Mouse (Mus musculus) neural tube, embryonic 15.5 days (tissue): ENCODE results near the gene 4930415O20Rik. TPM values are rescaled to one million over a fixed set of nuclear protein-coding genes. Genes with fewer than 3 reads are reported as not detected.
"Not testable (repeated sequence)": the region's sequence is repeated elsewhere in the genome, so short reads cannot be mapped to it uniquely, and the experiment has no call there.

Source experiments
- ATAC-seq: fragments of 200-750 bp; cut with Nextera tagmentation; 2 replicates; pipeline ENCODE4 v1.8.0; 2017; ENCODE audit warnings: mild to moderate bottlenecking, moderate TSS enrichment, moderate library complexity; ENCODE audit not compliant: low FRiP score
- H3K27ac ChIP-seq: fragments of 300-500 bp; sonication (generic); replicated peaks from 2 replicates; pipeline ENCODE4 v1.5.1; 2015; ENCODE audit warnings: mild to moderate bottlenecking, inconsistent platforms
- H3K27me3 ChIP-seq: fragments of 300-500 bp; sonication (generic); replicated peaks from 2 replicates; pipeline ENCODE4 v1.6.1; 2015; ENCODE audit warnings: inconsistent platforms
- H3K36me3 ChIP-seq: fragments of 300-500 bp; sonication (generic); 2 replicates; pipeline ENCODE4 v1.6.1; 2015; ENCODE audit warnings: inconsistent platforms
- H3K4me1 ChIP-seq: fragments of 300-500 bp; sonication (generic); 2 replicates; pipeline ENCODE4 v1.6.1; 2015; ENCODE audit warnings: inconsistent platforms
- H3K4me2 ChIP-seq: fragments of 300-500 bp; sonication (generic); 2 replicates; pipeline ENCODE4 v1.6.1; 2015; ENCODE audit warnings: inconsistent platforms, mild to moderate bottlenecking, moderate library complexity
- H3K4me3 ChIP-seq: fragments of 300-500 bp; sonication (generic); replicated peaks from 2 replicates; pipeline ENCODE4 v1.5.1; 2015; ENCODE audit warnings: mild to moderate bottlenecking, inconsistent platforms
- H3K9ac ChIP-seq: fragments of 300-500 bp; sonication (generic); replicated peaks from 2 replicates; pipeline ENCODE4 v1.6.1; 2015; ENCODE audit warnings: mild to moderate bottlenecking, inconsistent platforms
- H3K9me3 ChIP-seq: fragments of 300-500 bp; sonication (generic); replicated peaks from 2 replicates; pipeline ENCODE4 v1.6.1; 2016; ENCODE audit warnings: inconsistent platforms
- WGBS: fragments of 180-500 bp; shearing (Covaris S2); methylation state at CpG from one replicate; pipeline ENCODE4 v1.1.7; 2015; ENCODE audit warnings: mixed read lengths; 5-methylcytosine and 5-hydroxymethylcytosine counted together
- polyA plus RNA-seq: library from polyadenylated mRNA; unstranded; fragments of >200 nt; fragmentation: Nextera tagmentation; extraction: Ambion mirVana; gene quantifications from 2 replicates; pipeline ENCODE4 v1.2.1, GENCODE M21; 2015

The 4930415O20Rik gene
- polyA plus RNA-seq, 1 experiment from 2014 or later, result not detected

DNA sequence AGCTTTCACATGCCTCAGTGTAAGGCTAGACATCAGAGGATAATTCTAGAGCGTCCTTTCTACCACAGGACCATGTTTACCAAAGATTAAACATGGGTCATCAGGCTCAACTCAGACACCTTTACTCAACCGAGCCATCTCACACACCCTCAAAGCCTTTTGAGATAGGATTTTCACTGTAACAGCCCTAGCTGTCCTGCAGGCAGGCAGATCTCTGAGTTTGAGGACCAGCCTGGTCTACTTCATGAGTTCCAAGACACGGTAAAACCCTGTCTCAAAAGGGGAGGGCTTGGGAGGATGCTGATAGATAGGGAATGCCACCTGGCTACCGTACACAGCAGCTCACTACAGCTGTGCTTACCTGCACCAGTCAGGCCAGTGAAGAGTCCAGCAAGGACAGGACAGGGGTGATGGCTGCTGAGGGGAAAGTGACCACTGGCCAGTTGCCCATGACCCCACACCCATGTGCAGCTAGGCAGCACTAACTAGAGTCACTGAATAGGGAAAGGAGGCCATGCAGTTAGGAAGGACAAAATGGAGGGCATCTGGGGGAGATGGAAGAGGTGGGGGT is 924 bp upstream of the 4930415O20Rik start:
- Histone ChIP-seq H3K9me3 (no peaks in the 10 kb centered on the region), H3K4me2 (no peak overlapping the region), H3K9ac (no peak overlapping the region), H3K36me3 (no peaks in the 10 kb centered on the region), H3K27ac (no peak overlapping the region), H3K4me3 (no peak overlapping the region), H3K4me1 (peaks cover 26% of the 10 kb centered on the region), H3K27me3 (no peaks in the 10 kb centered on the region)
- WGBS, result 87% methylated on average over 4 of the region's 4 CpGs
- ATAC-seq, result no peak

DNA sequence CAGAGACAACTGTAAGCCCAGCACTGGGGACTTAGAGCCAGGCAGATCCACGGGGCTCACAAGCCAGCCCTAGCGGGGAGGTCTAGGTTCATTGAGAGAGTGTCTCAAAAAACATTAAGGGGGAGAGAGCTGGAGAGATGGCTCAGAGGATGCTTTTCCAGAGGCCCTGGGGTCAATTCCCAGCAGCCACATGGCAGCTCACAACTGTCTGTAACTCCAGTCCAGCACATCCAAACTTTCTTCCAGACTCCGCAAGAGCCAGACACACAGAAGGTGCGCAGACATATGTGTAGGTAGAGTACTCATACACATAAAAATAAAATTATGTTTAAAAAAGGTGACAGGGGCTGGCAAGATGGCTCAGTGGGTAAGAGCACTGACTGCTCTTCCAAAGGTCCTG is 2.5 kb downstream of the 4930415O20Rik start:
- H3K4me1 ChIP-seq, result peaks cover 10% of the 10 kb centered on the region
- no peaks in the 10 kb centered on the region for H3K9me3 ChIP-seq
- no peak for ATAC-seq
- no peak overlapping the region for H3K4me2 ChIP-seq
- H3K9ac ChIP-seq, result no peak overlapping the region
- H3K27ac ChIP-seq, result no peak overlapping the region
- 80% methylated on average over 4 of the region's 4 CpGs for WGBS
- no peak overlapping the region for H3K4me3 ChIP-seq
- no peaks in the 10 kb centered on the region for H3K27me3 ChIP-seq
- H3K36me3 ChIP-seq, result no peaks in the 10 kb centered on the region

DNA sequence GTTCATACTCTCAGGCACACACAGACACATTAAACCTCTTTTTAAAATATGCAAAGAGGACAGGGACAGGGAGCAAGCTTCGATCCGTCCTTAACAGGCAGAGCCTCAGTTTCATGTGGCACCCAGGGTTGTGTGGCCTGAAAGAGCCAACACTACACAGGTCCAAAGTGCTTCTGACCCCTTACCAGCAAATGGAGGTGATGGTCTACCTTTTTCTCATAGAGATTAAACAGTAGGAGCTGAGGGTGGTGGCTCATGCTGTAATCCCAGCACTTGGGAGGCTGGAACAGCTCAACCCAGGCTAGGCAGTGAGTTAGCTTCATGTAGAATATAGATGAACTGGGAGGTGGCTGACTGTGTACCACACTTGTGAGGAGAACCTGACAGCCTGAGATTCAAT is 8.5 kb downstream of the 4930415O20Rik start:
- WGBS, result 69% methylated on average over 2 of the region's 2 CpGs
- no peaks in the 10 kb centered on the region for H3K27me3 ChIP-seq
- no peaks in the 10 kb centered on the region for H3K36me3 ChIP-seq
- no peak overlapping the region for H3K27ac ChIP-seq
- H3K4me3 ChIP-seq, result no peak overlapping the region
- no peaks in the 10 kb centered on the region for H3K9me3 ChIP-seq
- H3K9ac ChIP-seq, result no peak overlapping the region
- ATAC-seq, result no peak
- no peaks in the 10 kb centered on the region for H3K4me1 ChIP-seq
- no peak overlapping the region for H3K4me2 ChIP-seq

DNA sequence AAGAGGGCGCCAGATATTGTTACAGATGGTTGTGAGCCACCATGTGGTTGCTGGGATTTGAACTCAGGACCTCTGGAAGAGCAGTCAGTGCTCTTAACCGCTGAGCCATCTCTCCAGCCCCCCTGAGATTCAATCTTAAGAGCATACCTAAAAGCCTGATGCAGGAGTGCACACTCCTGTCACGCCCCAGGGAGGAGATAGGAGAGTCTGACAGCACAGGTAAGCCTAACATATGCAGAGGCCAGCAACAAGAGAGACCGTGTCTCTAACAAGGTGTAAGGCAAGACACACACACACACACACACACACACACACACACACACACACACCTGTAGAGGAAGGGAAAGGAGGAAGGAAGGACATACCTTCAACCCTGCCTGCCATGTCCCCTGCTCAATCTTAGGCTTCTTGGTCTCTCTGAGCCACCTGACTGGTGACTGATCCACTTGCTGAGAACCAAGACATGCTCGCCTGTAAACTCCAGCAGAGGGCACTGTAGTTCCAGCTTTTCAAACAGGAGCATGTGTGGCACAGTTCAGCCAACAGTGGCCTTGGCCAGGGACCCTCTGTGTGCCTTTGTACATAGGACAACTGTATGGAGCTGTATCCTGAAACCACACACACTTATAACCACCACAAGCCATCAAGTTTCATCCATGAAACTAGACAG is 9.1 kb downstream of the 4930415O20Rik start:
- H3K9ac ChIP-seq, result no peak overlapping the region
- no peaks in the 10 kb centered on the region for H3K9me3 ChIP-seq
- no peaks in the 10 kb centered on the region for H3K27me3 ChIP-seq
- H3K27ac ChIP-seq, result no peak overlapping the region
- peak; percentile 69; the same call in 1 of the 2 replicates for ATAC-seq
- H3K36me3 ChIP-seq, result no peaks in the 10 kb centered on the region
- 42% methylated on average over 5 of the region's 5 CpGs for WGBS
- H3K4me3 ChIP-seq, result no peak overlapping the region
- no peaks in the 10 kb centered on the region for H3K4me1 ChIP-seq
- H3K4me2 ChIP-seq, result no peak overlapping the region

DNA sequence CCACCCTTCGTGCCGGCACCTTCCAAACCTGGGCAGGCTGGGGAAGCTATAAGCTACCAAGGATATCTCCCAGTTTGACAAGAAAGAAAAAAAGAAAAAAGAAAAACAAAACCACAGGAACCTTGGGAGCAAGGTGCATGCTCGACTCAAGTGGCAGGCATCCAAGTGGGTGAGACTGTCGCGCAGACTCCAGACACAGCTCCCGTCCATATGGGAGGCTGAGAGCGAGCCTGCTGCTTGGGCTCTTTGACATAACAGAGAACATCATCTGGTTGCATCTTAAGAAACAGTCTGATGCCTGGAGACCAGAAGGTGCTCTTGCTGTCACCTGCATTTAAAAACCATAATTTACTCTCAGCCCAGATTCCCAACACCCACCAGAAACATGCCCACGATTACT is 11.6 kb downstream of the 4930415O20Rik start:
- Histone ChIP-seq H3K27ac (no peak overlapping the region), H3K36me3 (no peaks in the 10 kb centered on the region), H3K4me3 (no peak overlapping the region), H3K4me2 (no peak overlapping the region), H3K4me1 (no peaks in the 10 kb centered on the region), H3K9me3 (no peaks in the 10 kb centered on the region), H3K27me3 (no peaks in the 10 kb centered on the region), H3K9ac (no peak overlapping the region)
- ATAC-seq, result no peak
- 81% methylated on average over 8 of the region's 8 CpGs for WGBS

DNA sequence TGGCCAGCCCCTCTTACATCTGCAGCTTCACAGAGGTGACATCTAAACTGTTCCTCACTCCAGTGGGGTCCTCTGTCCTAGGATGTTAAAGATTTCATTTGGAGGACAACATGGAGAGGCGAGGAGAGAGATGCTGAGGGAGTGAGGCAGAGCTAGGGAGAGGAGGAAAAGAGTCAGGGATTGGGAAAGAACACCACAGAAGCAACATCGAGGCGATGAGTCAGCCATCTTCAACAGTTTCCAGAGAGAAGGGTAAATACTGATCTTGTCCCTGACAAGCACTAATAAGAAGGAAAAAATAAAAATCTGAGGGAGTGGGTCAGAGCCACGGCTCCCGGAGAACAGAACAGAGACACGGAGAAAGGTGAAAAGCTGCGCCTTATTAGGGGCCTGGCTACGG is 12.2 kb downstream of the 4930415O20Rik start:
- no peak overlapping the region for H3K4me3 ChIP-seq
- H3K9ac ChIP-seq, result no peak overlapping the region
- no peak overlapping the region for H3K4me2 ChIP-seq
- no peak overlapping the region for H3K27ac ChIP-seq
- no peaks in the 10 kb centered on the region for H3K9me3 ChIP-seq
- ATAC-seq, result no peak
- H3K4me1 ChIP-seq, result no peaks in the 10 kb centered on the region
- no peaks in the 10 kb centered on the region for H3K27me3 ChIP-seq
- no peaks in the 10 kb centered on the region for H3K36me3 ChIP-seq
- whole genome bisulfite sequencing, result 77% methylated on average over 8 of the region's 8 CpGs

DNA sequence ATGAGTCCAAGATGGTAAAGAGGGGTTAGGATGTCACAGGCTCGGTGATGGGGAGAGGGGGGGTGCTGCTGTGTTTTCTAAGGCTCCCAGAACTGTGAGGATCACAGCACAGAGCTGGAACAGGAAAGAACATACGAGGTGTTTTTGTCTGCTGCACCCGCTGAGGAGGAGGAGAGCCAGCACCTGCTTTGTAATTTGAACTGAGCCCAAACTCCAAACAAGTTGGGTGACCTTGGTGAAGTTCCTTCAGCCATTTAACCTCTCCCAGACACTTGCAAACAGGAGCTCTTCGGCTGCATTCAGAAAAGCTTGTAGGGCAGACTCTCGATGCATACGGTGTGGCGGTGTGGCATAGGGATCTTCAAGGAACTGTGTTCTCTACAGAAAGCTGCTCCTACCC is 14.6 kb downstream of the 4930415O20Rik start:
- 48% methylated on average over 7 of the region's 7 CpGs for WGBS
- no peak overlapping the region for H3K4me2 ChIP-seq
- H3K36me3 ChIP-seq, result peaks cover 8% of the 10 kb centered on the region
- no peak for ATAC-seq
- H3K27me3 ChIP-seq, result no peaks in the 10 kb centered on the region
- H3K27ac ChIP-seq, result no peak overlapping the region
- H3K4me1 ChIP-seq, result no peaks in the 10 kb centered on the region
- H3K9ac ChIP-seq, result no peak overlapping the region
- no peaks in the 10 kb centered on the region for H3K9me3 ChIP-seq
- H3K4me3 ChIP-seq, result no peak overlapping the region

DNA sequence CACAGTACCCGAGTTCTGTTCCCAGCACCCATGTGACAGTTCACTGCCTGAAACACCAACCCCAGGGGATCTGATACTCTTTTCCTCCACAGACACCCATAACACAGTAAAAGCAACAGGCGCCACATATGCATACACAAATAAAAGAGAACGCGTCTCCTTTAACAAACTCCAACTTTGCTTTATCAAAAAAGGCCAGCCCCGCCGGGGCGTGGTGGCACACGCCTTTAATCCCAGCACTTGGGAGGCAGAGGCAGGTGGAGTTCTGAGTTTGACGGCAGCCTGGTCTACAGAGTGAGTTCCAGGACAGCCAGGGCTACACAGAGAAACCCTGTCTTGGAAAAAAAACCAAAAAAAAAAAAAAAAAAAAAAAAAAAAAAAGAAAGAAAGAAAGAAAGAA is 15.3 kb downstream of the 4930415O20Rik start:
- WGBS, result 82% methylated on average over 9 of the region's 9 CpGs

DNA sequence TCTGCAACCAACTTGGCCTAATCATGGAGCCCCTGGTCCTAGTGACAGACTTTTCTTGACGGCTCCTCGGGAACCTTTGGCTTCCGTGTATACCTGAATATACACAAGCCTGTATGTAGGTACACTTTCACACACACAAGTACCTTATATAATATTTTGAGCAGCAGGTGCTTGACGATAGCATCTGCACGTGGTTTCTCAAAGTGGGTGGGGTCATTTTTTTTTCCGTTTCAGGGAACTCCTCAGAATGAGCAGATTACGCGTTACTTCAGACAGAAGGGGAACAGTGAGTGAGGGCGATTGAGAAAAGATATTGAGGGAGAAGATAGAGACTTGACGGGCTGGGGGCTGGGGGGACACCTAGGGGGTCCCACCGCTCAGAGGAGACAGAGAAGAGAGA is 16.9 kb downstream of the 4930415O20Rik start:
- Histone ChIP-seq H3K9ac (no peak overlapping the region), H3K36me3 (peaks cover 31% of the 10 kb centered on the region), H3K27me3 (no peaks in the 10 kb centered on the region), H3K4me3 (no peak overlapping the region), H3K27ac (no peak overlapping the region), H3K4me2 (no peak overlapping the region), H3K4me1 (no peaks in the 10 kb centered on the region), H3K9me3 (no peaks in the 10 kb centered on the region)
- ATAC-seq, result no peak
- WGBS, result 91% methylated on average over 11 of the region's 11 CpGs

More for the DNA sequence above, 15.3 kb downstream of the 4930415O20Rik start:
- not testable (repeated sequence) for H3K9me3 ChIP-seq, H3K4me2 ChIP-seq, H3K9ac ChIP-seq, H3K4me3 ChIP-seq, H3K27me3 ChIP-seq, H3K27ac ChIP-seq, H3K4me1 ChIP-seq, ATAC-seq
- H3K36me3 ChIP-seq, result peaks cover 15% of the 10 kb centered on the region

DNA sequence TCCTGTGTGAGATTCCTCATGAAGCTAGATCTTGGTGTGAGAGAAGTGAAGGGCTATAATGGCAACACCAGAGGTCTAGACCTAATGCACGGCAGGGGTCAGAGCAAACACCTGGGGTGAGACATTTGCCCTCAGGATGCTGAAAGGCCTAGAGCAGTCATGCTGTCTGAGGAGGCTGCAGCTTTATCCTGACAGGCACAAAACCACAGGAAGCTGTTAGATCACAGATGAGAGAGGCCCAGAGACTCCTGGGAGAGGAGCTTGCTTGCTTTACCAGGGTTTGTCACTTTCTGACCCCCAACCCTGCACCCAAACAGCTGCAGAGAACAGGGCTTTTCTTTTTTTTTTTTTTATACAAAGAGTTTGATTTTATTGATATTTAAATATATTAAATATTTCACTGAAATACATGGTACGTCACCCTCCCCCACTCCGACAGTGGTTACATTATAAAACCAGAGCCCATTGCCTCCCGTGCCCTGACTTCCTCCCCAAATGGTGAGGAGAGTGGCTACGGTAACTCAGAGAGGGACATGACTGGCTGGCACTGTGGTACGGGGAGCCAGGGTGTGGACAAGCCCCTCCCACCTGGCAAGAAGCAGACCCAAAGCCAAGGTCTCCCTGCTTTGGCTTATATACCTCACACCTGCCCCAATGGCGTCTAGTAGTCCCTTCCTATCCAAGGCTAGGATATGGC is 19.0 kb downstream of the 4930415O20Rik start:
- Histone ChIP-seq H3K9me3 (no peaks in the 10 kb centered on the region), H3K27me3 (no peaks in the 10 kb centered on the region), H3K4me1 (no peaks in the 10 kb centered on the region), H3K27ac (no peak overlapping the region), H3K36me3 (peaks cover 50% of the 10 kb centered on the region), H3K4me3 (no peak overlapping the region), H3K4me2 (no peak overlapping the region), H3K9ac (no peak overlapping the region)
- no peak for ATAC-seq
- 80% methylated on average over 7 of the region's 7 CpGs for WGBS

DNA sequence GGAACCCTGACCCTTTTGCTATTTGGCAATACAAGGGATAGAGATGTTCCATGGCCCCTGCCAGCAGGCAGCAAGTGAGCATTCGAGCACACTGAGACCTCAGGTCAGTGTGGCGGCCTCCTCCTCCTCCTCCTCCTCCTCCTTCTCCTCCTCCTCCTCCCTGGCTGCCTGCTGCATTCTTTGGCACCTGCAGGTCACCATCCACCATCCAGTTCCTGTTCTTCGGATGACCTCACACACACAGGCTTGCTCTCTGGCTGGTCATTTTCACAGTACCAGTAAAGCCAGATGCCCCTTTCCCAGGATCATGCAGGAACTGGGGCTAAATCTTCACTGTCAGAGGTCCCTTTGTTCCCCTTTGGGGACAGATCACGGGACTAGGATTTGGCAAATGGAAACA is 20.6 kb downstream of the 4930415O20Rik start:
- H3K4me3 ChIP-seq, result no peak overlapping the region
- H3K9me3 ChIP-seq, result no peaks in the 10 kb centered on the region
- 53% methylated on average over 4 of the region's 4 CpGs for WGBS
- no peak overlapping the region for H3K4me2 ChIP-seq
- H3K27me3 ChIP-seq, result no peaks in the 10 kb centered on the region
- H3K27ac ChIP-seq, result no peak overlapping the region
- no peaks in the 10 kb centered on the region for H3K4me1 ChIP-seq
- no peak for ATAC-seq
- H3K36me3 ChIP-seq, result peaks cover 66% of the 10 kb centered on the region
- no peak overlapping the region for H3K9ac ChIP-seq

DNA sequence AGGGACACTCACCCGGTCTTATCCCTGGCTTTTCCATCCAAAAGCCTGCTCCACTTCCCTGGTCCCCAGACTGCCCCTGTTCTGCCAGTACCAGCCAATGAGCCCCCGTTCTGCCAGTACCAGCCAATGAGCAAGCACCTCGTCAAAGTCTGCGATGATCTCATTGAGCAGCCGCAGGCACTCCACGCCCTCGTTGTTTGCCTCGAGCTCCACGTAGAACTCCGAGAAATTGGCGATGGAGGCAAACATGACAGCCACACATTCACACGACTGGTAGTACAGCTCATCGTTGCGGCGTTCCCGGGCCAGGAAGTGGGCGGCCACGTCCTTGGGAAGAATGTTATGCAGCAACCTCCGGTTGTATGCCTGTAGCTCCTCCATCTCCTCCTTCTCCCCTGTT is 23.4 kb downstream of the 4930415O20Rik start:
- Histone ChIP-seq H3K27ac (no peak overlapping the region), H3K4me1 (no peaks in the 10 kb centered on the region), H3K27me3 (no peaks in the 10 kb centered on the region), H3K36me3 (peaks cover 86% of the 10 kb centered on the region), H3K9me3 (no peaks in the 10 kb centered on the region), H3K4me2 (no peak overlapping the region), H3K9ac (no peak overlapping the region), H3K4me3 (no peak overlapping the region)
- WGBS, result 80% methylated on average over 19 of the region's 19 CpGs
- no peak for ATAC-seq
